Mouse (Mus musculus) right cerebral cortex, postnatal 25 days (tissue): Measurements from ENCODE around the gene Gm20388.

Source experiments
- DNase-seq: peaks from one replicate; pipeline ENCODE4 v3.0.0; 2022

Gene Gm20388

DNA sequence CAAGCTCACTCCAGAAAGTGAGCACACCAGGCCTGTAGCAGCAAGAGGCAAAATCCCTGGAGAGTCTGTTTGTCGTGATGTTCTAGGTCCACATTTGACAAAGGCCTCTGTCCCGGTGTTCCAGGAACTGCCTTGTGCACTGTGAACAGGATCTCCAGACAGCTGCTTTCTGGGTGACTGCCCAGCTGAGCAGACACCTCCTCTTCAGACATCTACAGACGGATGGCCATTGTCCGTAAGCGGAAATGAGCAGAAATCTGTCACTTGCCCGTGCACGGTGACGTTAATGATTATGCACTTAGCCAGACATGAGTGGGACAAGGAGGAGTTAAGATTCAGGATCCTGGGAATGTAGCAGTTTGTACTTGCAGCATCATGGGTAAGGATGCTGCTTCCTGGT, 2443.5 kb downstream of the Gm20388 start:
- no peak for DNase-seq

DNA sequence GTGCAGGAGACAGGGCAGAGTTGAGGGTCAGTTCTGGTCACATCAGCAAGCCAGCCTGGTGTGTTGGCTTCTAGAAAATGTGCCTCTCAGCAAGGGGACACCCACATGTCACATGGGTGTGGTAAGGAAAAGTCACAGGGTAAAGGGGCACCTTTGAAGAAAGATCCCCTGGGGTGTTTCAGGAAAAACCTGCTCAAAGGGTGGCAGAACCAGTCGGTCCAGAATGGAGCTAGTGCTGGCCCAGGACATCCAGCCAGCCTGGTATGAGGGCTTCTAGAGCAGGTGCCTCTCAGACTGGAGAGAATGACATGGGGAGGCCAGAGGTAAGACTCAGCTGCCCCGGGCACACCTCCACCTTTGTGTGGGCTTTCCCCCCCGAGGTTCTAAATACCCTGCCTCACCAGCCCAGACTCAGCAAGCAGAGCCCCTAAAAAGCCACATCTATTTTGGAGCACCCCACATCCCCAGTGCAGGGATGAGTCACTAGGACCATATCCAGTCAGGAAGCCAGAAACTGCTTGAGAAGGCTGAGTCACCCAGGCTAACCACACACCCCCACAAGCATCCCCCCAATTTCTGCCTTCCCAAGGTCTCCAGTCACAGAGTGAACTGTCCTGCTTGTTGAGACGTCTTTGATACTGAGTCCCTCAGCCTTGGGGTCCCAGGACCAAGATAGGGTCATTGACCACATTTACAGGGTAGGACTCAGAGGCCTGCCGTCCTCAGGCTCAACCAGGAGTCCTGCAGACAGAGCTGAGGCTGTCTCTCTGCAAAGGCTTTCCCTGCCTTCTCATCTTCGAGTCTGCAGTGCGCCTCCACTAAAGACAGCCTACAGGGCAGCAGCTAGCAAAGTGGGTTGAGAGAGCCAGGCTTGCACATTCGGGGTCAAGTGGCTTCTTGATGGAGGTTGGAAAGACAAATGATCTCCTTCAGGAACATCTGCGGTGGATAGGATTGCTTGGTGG, 2445.3 kb downstream of the Gm20388 start:
- peak; percentile 74 for DNase-seq

DNA sequence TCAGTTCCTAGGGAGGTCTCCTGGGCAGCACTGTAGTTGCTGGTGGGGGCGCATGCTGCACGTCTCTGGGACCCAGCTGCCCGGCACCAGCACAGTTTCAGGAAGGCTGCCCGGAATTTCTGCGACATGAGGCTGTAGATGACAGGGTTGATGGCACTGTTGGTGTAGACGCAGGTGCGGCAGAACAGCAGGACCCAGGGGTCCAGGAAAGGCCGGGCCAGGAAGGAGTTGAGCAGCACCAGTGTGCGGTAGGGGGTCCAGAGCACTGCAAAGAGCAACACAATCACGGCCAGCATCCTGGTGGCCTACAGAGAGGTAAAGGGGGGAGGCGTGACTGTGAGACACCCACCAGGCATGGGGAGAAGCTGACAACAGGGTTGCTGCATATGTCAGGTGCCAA, 2446.6 kb downstream of the Gm20388 start:
- no peak for DNase-seq

DNA sequence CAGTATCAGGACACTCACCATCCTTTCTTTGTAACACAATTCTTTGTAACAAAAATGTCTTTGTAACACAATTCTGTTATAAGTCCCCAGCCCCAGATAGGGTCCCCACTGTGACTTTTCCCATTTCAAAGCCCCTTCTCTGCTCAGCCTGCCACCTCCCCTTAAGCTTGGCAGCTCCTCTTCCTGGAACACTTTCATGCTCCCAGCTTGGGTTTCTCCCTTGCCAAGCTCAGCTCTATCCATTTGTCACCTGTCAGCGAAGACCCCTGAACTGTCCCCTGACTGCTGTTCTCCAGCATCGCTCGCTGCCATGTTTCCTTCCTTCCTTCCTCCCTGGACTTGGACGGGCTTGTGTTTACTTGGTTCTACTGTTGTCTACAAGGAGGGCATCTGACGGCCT, 2447.0 kb downstream of the Gm20388 start:
- DNase-seq: no peak

- DNase-seq: no peak
Measured at GRCm38 (mm10) chr8:122359111-122359775, 2448.6 kb downstream of the Gm20388 start.

DNA sequence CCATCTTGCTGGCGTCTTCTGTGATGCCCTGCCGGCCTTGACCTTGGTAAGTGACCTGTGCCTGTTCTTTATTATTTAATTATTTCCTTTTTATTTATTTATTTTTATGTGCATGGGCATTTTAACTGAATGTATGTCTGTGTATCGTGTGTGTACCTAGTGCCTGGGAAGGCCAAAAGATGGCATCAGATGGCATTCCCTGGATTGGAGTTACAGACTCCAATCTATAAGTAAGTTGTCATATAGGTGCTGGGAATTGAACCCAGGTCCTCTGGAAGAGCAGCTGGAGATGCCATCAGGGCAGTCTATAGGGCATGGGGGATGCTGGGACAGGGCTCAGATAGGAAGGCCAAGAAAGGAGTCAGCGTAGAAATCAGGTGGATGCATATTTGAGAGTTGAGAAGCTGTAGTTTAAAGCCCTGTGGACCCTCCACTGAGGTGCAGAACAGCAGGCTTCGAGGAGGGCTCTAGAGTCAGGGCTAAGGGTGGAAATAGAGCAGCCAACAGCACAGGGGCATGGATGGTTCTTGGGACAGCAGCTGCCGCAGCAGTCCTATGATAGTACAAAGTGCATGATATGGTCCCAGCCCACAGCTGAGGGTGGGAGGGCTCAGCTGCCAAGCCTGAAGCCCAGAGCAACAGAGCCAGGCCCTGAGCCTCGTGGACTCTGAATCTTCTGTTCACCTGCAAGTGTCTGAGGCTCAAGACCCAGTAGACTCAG, 2450.2 kb downstream of the Gm20388 start, which contains the start of gene Trhr2:
Gene Trhr2, minus strand, starts transcription at position 51 of the 721 bp plus-strand sequence.
- DNase-seq: no peak

DNA sequence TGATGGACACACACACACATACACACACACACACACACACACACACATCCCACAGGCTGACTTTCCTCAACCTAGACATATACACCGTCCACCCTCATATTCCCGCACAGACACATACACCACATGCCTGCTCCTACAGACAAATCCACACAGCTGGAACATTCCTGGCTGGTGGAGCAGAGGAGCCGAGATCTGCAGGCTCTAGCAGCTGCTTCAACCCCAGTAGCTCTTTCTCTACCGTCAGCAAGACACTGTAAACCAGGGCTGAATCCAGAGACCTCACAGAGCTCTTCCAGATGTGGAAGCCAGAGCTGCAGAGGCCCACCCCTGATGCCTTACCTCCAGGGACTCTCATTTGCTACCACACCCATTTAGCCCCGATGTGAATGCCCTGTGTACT, 2451.6 kb downstream of the Gm20388 start:
- DNase-seq: no peak

- DNase-seq: no peak
Measured at GRCm38 (mm10) chr8:122362967-122363366, 2452.3 kb downstream of the Gm20388 start.

DNA sequence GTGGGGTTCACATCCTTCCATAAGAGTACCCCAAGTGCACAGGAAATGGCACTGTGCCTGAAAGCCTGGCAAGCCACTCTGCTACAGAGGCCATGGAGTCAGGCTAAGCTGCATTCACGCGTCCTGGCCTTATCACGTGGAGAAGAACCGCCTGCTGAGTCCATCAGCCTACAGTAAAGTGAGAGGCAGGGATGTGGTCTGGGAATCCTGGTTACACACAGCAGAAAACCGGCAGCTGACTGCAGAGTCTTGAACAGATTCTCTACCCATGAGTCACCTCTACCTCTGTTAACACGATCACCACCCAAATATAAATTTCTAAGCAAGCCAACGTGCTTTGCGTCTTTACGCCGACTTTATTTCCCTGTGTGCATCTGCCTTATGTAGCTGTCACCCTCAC, 2457.9 kb downstream of the Gm20388 start:
- DNase-seq: no peak

DNA sequence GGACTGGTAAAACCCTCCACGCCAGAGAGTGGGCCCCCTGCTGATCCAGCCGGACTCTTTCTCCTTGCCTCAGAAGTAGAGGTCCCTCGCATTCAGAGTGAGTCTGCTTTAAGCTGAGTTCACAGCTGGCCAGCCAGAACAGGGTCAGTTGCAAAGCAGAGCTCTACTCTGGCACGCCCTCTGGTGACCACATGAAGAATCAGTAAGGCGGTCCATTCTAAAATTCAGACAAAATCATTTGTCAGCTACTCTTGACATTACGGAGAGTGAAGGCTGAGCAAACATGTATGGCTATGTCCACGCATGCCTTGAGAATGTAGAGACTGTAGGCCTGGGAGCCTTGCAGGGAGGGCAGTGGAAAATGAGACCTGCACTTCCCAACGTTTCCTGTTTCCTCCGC, 2459.0 kb downstream of the Gm20388 start:
- peak; percentile 59 for DNase-seq

DNA sequence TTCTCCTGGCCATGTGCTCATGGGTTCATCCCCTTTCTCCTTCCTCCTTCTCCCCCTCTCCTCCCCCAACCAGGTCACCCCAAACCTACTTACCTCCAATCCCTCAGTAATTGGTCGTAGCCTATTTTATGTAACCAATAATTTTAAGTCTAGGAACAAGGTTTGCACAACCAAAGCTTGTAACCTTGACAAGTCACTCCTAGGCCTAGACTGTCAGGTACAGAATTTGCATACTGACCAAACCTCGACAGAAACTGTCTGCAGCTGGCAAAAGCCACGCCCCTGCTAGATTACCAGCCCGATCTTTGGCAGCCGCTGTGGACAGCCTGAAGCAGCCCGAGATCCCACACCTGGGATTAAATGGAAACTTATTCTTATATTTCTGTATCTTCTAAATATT, 2461.1 kb downstream of the Gm20388 start:
- no peak for DNase-seq

GRCm38 (mm10) chr8:122375320-122375719, 2464.7 kb downstream of the Gm20388 start:
- DNase-seq: no peak

GRCm38 (mm10) chr8:122375751-122376364, 2465.2 kb downstream of the Gm20388 start:
- DNase-seq: no peak

GRCm38 (mm10) chr8:122376365-122377231, 2466.0 kb downstream of the Gm20388 start, which contains the start of gene Zc3h18:
Gene Zc3h18 (plus strand): TSS chr8:122376609.
- DNase-seq: peak; percentile 100

- no peak for DNase-seq
Measured at GRCm38 (mm10) chr8:122383039-122383438, 2472.4 kb downstream of the Gm20388 start.

GRCm38 (mm10) chr8:122389357-122389756, 2478.7 kb downstream of the Gm20388 start:
- no peak for DNase-seq

- no peak for DNase-seq
Measured at GRCm38 (mm10) chr8:122390758-122391157, 2480.1 kb downstream of the Gm20388 start.

DNA sequence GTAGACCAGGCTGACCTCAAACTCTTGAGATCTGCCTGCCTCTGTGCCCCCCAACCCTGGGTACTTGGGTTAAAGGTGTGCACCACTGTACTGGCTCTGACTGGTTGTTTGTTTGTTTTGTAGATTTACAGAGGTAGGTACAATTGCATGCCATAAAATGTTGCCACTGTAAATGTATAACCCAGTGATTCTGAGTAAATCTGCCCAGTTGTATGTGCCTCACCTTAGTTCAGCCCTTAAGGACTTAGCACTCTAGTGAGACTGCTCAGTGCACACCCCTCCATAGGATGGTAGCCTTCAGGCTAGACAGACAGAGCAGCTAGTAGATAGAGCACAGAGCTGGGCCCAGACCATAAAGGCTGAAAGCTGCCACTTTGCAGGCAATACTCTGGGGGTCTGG, 2483.1 kb downstream of the Gm20388 start:
- no peak for DNase-seq

GRCm38 (mm10) chr8:122395291-122395690, 2484.7 kb downstream of the Gm20388 start:
- DNase-seq: no peak

DNA sequence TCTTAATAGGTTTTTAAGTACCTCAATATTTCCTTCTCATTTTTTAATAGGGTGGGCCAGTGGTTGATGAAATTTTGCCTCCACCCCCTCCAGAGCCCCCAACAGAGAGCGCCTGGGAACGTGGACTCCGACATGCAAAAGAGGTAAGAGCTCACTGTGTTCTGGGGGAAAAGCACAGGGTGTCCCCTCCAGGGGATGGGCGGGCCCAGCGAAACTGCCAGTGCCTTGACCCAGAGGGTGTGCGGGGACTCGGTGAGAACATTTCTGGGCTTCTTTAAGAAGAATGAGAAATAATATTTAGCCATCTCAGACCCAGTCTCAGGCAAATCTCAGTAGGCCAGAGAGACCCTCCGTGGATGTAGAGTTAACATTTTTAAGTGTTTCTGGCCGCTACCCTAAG, 2487.5 kb downstream of the Gm20388 start:
- no peak for DNase-seq

DNA sequence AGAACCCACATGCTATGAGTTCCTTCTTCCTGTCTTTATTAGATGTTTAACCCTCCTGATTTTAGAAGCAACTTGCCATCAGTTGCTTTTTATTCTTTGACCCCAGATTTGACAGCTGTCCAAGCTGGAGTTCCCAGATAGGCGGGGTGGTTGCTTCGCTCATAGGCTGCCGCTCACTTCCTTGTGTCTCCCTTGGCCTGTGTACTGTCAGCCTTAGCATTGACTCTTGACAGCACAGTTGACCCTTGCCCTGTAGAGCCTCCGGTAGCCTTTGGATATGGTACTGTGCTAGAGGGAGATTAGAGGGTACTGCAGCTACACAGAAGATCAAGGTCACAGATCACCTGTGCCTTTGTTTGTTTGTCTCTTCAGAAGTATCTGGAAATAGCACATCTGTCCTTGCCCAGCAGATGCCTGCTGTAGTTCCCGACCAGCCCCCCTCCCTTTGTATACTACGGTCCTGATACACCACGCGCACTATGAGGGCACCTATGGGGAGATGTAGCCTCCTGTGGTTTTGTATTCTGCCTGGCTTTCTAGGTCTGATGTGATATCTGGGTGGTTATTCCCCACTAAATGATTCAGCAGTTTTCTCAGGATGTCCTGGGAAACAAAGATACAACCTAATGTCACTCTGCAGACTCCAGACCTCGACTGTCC, 2494.6 kb downstream of the Gm20388 start:
- no peak for DNase-seq
